19 mouse cellular contexts compared by ENCODE assay signal in the genomic region with DNA sequence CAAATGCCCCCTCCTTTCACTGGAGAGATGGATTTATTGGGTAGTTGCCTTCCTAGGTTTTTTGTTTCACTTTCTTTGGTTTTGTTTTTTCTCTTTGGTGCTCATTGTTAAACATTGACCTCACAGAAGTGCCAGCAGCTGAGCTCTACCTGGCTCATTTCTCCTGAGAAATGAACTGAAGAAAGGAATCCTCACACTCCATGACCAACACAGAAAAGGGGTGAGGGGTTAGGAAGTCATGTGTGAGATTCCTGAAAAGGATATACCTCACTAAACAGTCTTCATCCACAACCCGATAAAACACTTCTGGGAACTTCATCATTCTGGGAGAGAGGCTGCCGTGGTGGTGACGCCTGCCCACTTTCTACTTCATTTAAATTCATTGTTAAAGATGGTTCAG.
A peak's percentile ranks its signal among the peaks of the same experiment; 100 is the strongest.
DNase-seq lines count a peak whose midpoint lies in the region; ATAC-seq and TF ChIP-seq lines count a peak whose summit lies in the region.
"Had no signal": no experiment of that assay in that cellular context is flagged by ENCODE, and none has a peak within 500 bp of the region (broad histone marks: within the 10 kb centered on the region; RNA-seq: fewer than 3 reads in every experiment).

No protein-coding gene starts in this region.

- no peak overlapping the region for H3K4me3 ChIP-seq in kidney, adult 2 months (ENCODE audit: insufficient read depth, low read depth, low read length)
- H3K4me3 ChIP-seq in kidney, embryonic 16.5 days (ENCODE audit: low read length), result no peak overlapping the region
- H3K4me3 ChIP-seq in myocyte, result no peak overlapping the region
- H3K4me3 ChIP-seq: forebrain, embryonic 10.5 days; forebrain, embryonic 13.5 days; hindbrain, embryonic 12.5 days had no signal

- H3K36me3 ChIP-seq in kidney, adult 2 months (ENCODE audit: control insufficient read depth, insufficient read depth, low read length), result no peaks in the 10 kb centered on the region
- H3K36me3 ChIP-seq in kidney, embryonic 16.5 days (ENCODE audit: insufficient read depth, low read length), result no peaks in the 10 kb centered on the region
- H3K36me3 ChIP-seq in myocyte (ENCODE audit: control insufficient read depth, insufficient read depth), result no peaks in the 10 kb centered on the region
- H3K36me3 ChIP-seq: forebrain, embryonic 10.5 days; hindbrain, embryonic 12.5 days had no signal

- H3K27me3 ChIP-seq in kidney, adult 2 months (replicated peaks; ENCODE audit: control insufficient read depth, insufficient read depth, low read length), result no peaks in the 10 kb centered on the region
- H3K27me3 ChIP-seq in kidney, embryonic 16.5 days (ENCODE audit: insufficient read depth, low read length), result no peaks in the 10 kb centered on the region
- peaks cover 5% of the 10 kb centered on the region for H3K27me3 ChIP-seq in Patski
- H3K27me3 ChIP-seq in myocyte (ENCODE audit: control insufficient read depth, insufficient read depth, insufficient read length), result no peaks in the 10 kb centered on the region
- H3K27me3 ChIP-seq: forebrain, embryonic 13.5 days; hindbrain, embryonic 12.5 days had no signal

- POLR2A ChIA-PET in Patski (lab: Charles Lee), result no interaction called here

- in situ Hi-C loops in Patski (cut with MboI; ENCODE audit: low pct_unique_long_range_greater_than_20kb), result no loop called here

- H3K4me1 ChIP-seq in kidney, adult 2 months (ENCODE audit: control insufficient read depth, insufficient read depth, low read length), result no peaks in the 10 kb centered on the region
- peaks cover 16% of the 10 kb centered on the region; the same call in 1 of the 2 replicates for H3K4me1 ChIP-seq in kidney, embryonic 16.5 days (ENCODE audit: insufficient read depth, low read length)
- H3K4me1 ChIP-seq: forebrain, embryonic 10.5 days; forebrain, embryonic 13.5 days; hindbrain, embryonic 12.5 days had no signal

- WGBS in kidney, adult 2 months, result 44% methylated on average over 3 of the region's 3 CpGs
- WGBS in kidney, embryonic 16.5 days, result 41% methylated on average over 3 of the region's 3 CpGs

- CTCF ChIA-PET in Patski (lab: Charles Lee), result interaction anchor here (0.7 to 1.8 kb wide), 6 partner anchors 15 to 67 kb away, joined by 3 to 5 read pairs (median 4); no protein-coding TSS in a partner anchor

- H3K79me2 ChIP-seq in myocyte (ENCODE audit: control insufficient read depth, insufficient read depth), result no peaks in the 10 kb centered on the region

- H3K4me2 ChIP-seq in kidney, embryonic 16.5 days (replicated peaks; ENCODE audit: low read depth, low read length), result no peak overlapping the region; the same call in 1 of the 2 replicates
- H3K4me2 ChIP-seq in myocyte (ENCODE audit: low read depth), result peak overlapping the region; percentile 9
- H3K4me2 ChIP-seq: forebrain, embryonic 13.5 days; heart, embryonic 11.5 days; hindbrain, embryonic 12.5 days had no signal

- H3K27ac ChIP-seq in kidney, adult 2 months (ENCODE audit: insufficient read depth, low read depth, low read length), result no peak overlapping the region
- H3K27ac ChIP-seq in kidney, embryonic 16.5 days (ENCODE audit: low read length), result 0 out of 2 replicates have a peak overlapping the region, but pooled peaks have one; percentile 8
- H3K27ac ChIP-seq: forebrain, embryonic 10.5 days; forebrain, embryonic 13.5 days; hindbrain, embryonic 12.5 days had no signal

- no peaks in the 10 kb centered on the region for H3K9me3 ChIP-seq in kidney, embryonic 16.5 days (ENCODE audit: low read length)
- H3K9me3 ChIP-seq: forebrain, embryonic 10.5 days; forebrain, embryonic 13.5 days; hindbrain, embryonic 12.5 days had no signal

- no peak overlapping the region for H3ac ChIP-seq in myocyte (ENCODE audit: control insufficient read depth, insufficient read length)

- TF ChIP-seq POLR2A in kidney, adult 2 months (IDR thresholded peaks at IDR 0.05; ENCODE audit: low read depth, low read length), result no peak
- TF ChIP-seq POLR2A in myocyte (IDR thresholded peaks at IDR 0.05; ENCODE audit: insufficient read length, low read depth), result no peak

- no peak for TF ChIP-seq CTCF in kidney, adult 2 months (conservative IDR thresholded peaks at IDR 0.05; ENCODE audit: insufficient read depth, insufficient read length, low read depth, low read length)
- no peak for TF ChIP-seq CTCF in Patski (IDR thresholded peaks at IDR 0.05)

- H3K9ac ChIP-seq in kidney, embryonic 16.5 days (replicated peaks; ENCODE audit: low read length), result no peak overlapping the region
- H3K9ac ChIP-seq: forebrain, embryonic 13.5 days; hindbrain, embryonic 12.5 days had no signal

- peak; percentile 91 for ATAC-seq in kidney, embryonic 16.5 days (ENCODE audit: low FRiP score, low TSS enrichment)
- ATAC-seq in Patski, result peak; percentile 82
- ATAC-seq: forebrain, embryonic 13.5 days; forebrain, embryonic 16.5 days had no signal

- DNase-seq in kidney, adult 2 months, result peak; percentile 2
- no peak for DNase-seq in kidney, postnatal 10 days
- DNase-seq in kidney, postnatal 4 days, result no peak
- peak; percentile 42 for DNase-seq in Patski (ENCODE audit: low read depth, low spot score)
- no peak for DNase-seq in gastrocnemius, postnatal 25 days
- DNase-seq: adrenal gland, postnatal 10 days; adrenal gland, postnatal 36 days; cerebellum, adult 18-20 months; cerebellum, adult 9-10 months; cerebellum, postnatal 14 days; gastrocnemius, postnatal 10 days; heart, adult 11 months had no signal

TF ChIP-seq in myocyte, 11 proteins besides CTCF, POLR2A, EP300 and RAD21:
- TF ChIP-seq SRF (IDR thresholded peaks at IDR 0.05; ENCODE audit: control insufficient read depth, insufficient read length, low read depth), result no peak
- no peak for TF ChIP-seq MYOG (IDR thresholded peaks at IDR 0.05; ENCODE audit: control insufficient read depth in 1 of 3, insufficient read depth in 1 of 3, insufficient read length in 2 of 3, low read depth in 2 of 3)
- TF ChIP-seq USF1 (IDR thresholded peaks at IDR 0.05; ENCODE audit: low read depth), result no peak
- no peak for TF ChIP-seq TCF12 (IDR thresholded peaks at IDR 0.05; ENCODE audit: insufficient read depth, poor library complexity, severe bottlenecking)
- no peak for TF ChIP-seq MYOD1 (IDR thresholded peaks at IDR 0.05; ENCODE audit: control insufficient read depth in 1 of 3, insufficient read length in 2 of 3, low read depth in 2 of 3)
- no peak for TF ChIP-seq TCF3 (IDR thresholded peaks at IDR 0.05; ENCODE audit: insufficient read length, low read depth)
- TF ChIP-seq POLR2AphosphoS2 (IDR thresholded peaks at IDR 0.05; ENCODE audit: insufficient read length, low read depth), result no peak
- TF ChIP-seq E2F4 (IDR thresholded peaks at IDR 0.05; ENCODE audit: insufficient read depth), result no peak
- TF ChIP-seq REST (IDR thresholded peaks at IDR 0.05; ENCODE audit: insufficient read depth, insufficient read length), result no peak
- no peak for TF ChIP-seq MAX (IDR thresholded peaks at IDR 0.05; ENCODE audit: low read depth)
- TF ChIP-seq CEBPB (IDR thresholded peaks at IDR 0.05; ENCODE audit: insufficient read depth, poor library complexity, severe bottlenecking), result no peak

Comparison
In these comparisons a context has a peak if more than half of its experiments do, and no peak if none do; other contexts are left out.
1. DNase-seq: peak in kidney, adult 2 months (single experiment) and Patski (single experiment); none in kidney, postnatal 10 days (single experiment), kidney, postnatal 4 days (0 of 2) and gastrocnemius, postnatal 25 days (single experiment).